Mouse (Mus musculus) stomach, embryonic 16.5 days (tissue): ENCODE measurements at regions not wholly inside any gene's neighbourhood (a gene's known extent, or its start where the extent isn't known, plus 50 kb on each side); places are given as distances from the start of the nearest gene placed in this dataset.
A peak's percentile ranks its signal among the peaks of the same experiment; 100 is the strongest.

Experiments
- ATAC-seq: fragments of 200-750 bp; cut with Nextera tagmentation; 2 replicates; pipeline ENCODE4 v1.8.0; 2017; ENCODE audit warnings: moderate number of reproducible peaks, moderate TSS enrichment; ENCODE audit not compliant: insufficient read depth, low FRiP score
- H3K27ac ChIP-seq: fragments of 300-500 bp; sonication (generic); 2 replicates; pipeline ENCODE4 v1.5.1; 2014; ENCODE audit warnings: low read length
- H3K27me3 ChIP-seq: fragments of 300-500 bp; sonication (generic); 2 replicates; pipeline ENCODE4 v1.6.1; 2014; ENCODE audit warnings: low read length, control low read depth, mixed read lengths; ENCODE audit not compliant: control insufficient read depth, insufficient read depth
- H3K36me3 ChIP-seq: fragments of 300-500 bp; sonication (generic); 2 replicates; pipeline ENCODE4 v1.6.1; 2014; ENCODE audit warnings: low read length; ENCODE audit not compliant: control insufficient read depth, insufficient read depth
- H3K4me1 ChIP-seq: fragments of 300-500 bp; sonication (generic); 2 replicates; pipeline ENCODE4 v1.6.1; 2014; ENCODE audit warnings: low read length, control low read depth, mixed read lengths; ENCODE audit not compliant: control insufficient read depth, insufficient read depth
- H3K4me2 ChIP-seq: fragments of 300-500 bp; sonication (generic); 2 replicates; pipeline ENCODE4 v1.6.1; 2014; ENCODE audit warnings: low read depth, low read length, mixed read lengths
- H3K4me3 ChIP-seq: fragments of 300-500 bp; sonication (generic); replicated peaks from 2 replicates; pipeline ENCODE4 v1.5.1; 2014; ENCODE audit warnings: mild to moderate bottlenecking, low read length
- H3K9ac ChIP-seq: fragments of 300-500 bp; sonication (generic); 2 replicates; pipeline ENCODE4 v1.6.1; 2014; ENCODE audit warnings: low read length
- H3K9me3 ChIP-seq: fragments of 300-500 bp; sonication (generic); replicated peaks from 2 replicates; pipeline ENCODE4 v1.6.1; 2016; ENCODE audit warnings: low read length, control low read depth; ENCODE audit not compliant: control insufficient read depth
- WGBS: fragments of 180-500 bp; shearing (Covaris S2); extraction: QIAGEN DNeasy Blood & Tissue Kit; methylation state at CpG from one replicate; pipeline ENCODE4 v1.1.7; 2014; 5-methylcytosine and 5-hydroxymethylcytosine counted together

DNA sequence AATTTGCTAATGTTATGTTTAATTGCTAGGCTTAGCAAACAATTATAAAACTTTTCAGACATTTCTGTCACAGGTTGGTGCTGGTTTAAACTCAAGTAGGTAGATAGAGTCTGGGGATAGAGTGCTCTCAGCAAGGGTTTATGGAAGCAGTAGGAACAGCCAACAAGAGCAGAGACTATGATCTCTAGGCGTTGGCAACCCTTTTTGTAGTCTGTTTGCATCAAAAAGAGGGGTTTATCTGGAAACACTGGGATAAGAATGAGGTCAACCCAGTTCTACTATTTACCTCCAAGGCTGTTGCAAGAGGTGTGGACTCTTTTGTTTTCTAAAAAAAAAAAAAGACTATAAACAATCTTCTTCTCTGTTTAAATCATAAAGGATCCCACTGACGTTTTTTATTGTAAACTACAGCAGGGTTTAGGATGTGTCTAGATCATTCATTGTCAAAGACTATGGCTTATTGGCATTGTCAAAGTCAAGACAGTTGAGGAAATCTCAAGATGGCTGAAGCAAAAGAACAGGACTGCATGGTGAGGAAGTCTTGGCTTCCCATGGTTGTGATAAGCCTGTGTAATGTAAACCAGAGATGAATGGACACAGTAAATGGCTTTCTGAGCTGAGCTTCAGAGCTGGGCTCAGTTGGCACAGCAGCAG, 62.3 kb upstream of the Ednrb start:
- ATAC-seq = no peak
- 47% methylated on average over 2 of the region's 2 CpGs for WGBS
- Histone ChIP-seq H3K4me1 (no peaks in the 10 kb centered on the region), H3K27me3 (no peaks in the 10 kb centered on the region), H3K9me3 (no peaks in the 10 kb centered on the region), H3K9ac (no peak overlapping the region), H3K27ac (no peak overlapping the region), H3K4me2 (no peak overlapping the region), H3K36me3 (no peaks in the 10 kb centered on the region), H3K4me3 (no peak overlapping the region)

DNA sequence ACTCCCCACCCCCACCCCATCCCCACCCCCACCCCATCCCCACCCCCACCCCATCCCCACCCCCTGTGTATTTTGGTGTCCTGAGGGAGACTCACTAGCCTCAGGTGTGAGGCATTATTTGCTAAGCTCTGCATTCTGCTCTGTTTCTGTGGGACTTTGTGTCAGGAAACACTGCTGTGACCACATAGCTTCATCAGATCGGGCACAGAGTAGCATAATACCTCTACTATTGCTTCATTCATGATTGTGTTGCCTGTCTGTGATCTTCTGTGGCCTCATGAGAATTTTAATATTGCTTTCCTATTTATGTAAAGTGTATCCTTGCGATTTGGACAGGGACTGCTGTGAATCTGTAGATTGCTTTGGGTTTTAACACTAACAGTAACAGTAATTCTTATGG, 56.6 kb upstream of the Ednrb start:
- no peak overlapping the region for H3K9ac ChIP-seq
- ATAC-seq = no peak
- 80% methylated on average over 2 of the region's 2 CpGs for WGBS
- H3K4me2 ChIP-seq = no peak overlapping the region
- H3K9me3 ChIP-seq = no peaks in the 10 kb centered on the region
- no peaks in the 10 kb centered on the region for H3K27me3 ChIP-seq
- H3K27ac ChIP-seq = no peak overlapping the region
- H3K4me3 ChIP-seq = no peak overlapping the region
- H3K4me1 ChIP-seq = peaks cover 8% of the 10 kb centered on the region; the same call in 1 of the 2 replicates
- H3K36me3 ChIP-seq = no peaks in the 10 kb centered on the region

DNA sequence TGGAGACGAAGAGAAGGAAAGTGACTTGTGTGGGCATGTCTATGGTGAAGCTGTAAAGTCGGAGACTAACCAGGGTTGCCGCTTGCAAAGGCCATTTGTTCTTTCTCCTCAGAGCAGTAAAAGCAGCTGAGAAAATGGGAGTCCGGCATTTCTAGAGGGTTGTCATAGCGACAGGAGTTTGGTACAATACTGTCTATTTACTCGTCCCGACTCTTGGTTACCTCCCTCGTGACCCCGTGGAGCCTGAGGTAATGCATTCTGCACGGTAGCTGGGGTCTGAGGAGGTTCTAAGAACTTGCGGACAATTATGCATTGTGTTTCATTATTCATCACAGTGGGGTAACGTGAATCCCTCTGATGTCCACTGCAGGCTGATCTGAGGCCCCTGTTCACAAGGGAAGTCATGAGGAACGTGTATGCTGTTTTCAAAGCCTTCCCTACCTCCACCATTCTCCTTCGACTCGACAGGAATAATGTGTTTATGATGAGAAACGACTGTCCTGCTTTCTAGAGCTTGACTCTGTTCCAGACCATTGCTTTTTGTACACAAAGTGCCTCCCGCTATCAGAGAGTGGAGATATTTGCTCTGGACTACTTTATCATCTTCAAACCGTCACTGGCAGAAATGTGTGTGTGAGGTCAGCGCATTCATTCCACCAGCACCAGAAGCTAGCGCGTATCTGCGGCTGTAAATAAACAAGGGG, 55.1 kb upstream of the Ednrb start:
- WGBS = 8% methylated on average over 22 of the region's 22 CpGs
- H3K9me3 ChIP-seq = no peaks in the 10 kb centered on the region
- no peaks in the 10 kb centered on the region for H3K27me3 ChIP-seq
- peak overlapping the region; percentile 44 for H3K4me2 ChIP-seq
- no peak overlapping the region for H3K27ac ChIP-seq
- peaks cover 8% of the 10 kb centered on the region; the same call in 1 of the 2 replicates for H3K4me1 ChIP-seq
- H3K9ac ChIP-seq = 0 out of 2 replicates have a peak overlapping the region, but pooled peaks have one; percentile 34
- peak overlapping the region; percentile 24 for H3K4me3 ChIP-seq
- H3K36me3 ChIP-seq = no peaks in the 10 kb centered on the region
- ATAC-seq = peak; percentile 42; the same call in 1 of the 2 replicates

DNA sequence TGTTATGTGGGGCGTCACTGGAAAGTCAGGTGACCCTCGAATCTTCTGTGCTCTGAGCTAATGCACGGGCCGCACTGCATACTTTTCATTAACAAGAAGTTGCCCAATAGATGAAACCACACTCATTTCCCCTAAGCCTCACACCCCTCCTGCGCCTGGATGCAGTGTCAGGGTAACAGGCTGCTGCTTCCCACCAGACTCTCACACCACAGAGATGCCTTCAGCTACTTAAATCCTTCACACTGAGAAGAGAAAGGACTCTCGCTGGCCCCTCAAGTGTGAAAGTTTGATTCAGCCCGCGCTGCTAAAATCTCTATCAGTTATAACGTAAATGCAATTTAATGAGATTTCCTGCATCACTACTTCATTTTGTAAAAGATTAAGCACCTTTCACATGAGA, 54.5 kb upstream of the Ednrb start:
- H3K27me3 ChIP-seq = no peaks in the 10 kb centered on the region
- peak overlapping the region; percentile 24 for H3K4me3 ChIP-seq
- ATAC-seq = no peak
- 0 out of 2 replicates have a peak overlapping the region, but pooled peaks have one; percentile 34 for H3K9ac ChIP-seq
- H3K27ac ChIP-seq = peak overlapping the region; percentile 38; the same call in 1 of the 2 replicates
- peak overlapping the region; percentile 44 for H3K4me2 ChIP-seq
- 40% methylated on average over 9 of the region's 9 CpGs for WGBS
- H3K36me3 ChIP-seq = no peaks in the 10 kb centered on the region
- H3K4me1 ChIP-seq = peaks cover 8% of the 10 kb centered on the region; the same call in 1 of the 2 replicates
- no peaks in the 10 kb centered on the region for H3K9me3 ChIP-seq

- H3K27ac ChIP-seq = no peak overlapping the region
- H3K36me3 ChIP-seq = no peaks in the 10 kb centered on the region
- no peak for ATAC-seq
- H3K4me1 ChIP-seq = peaks cover 8% of the 10 kb centered on the region; the same call in 1 of the 2 replicates
- WGBS = 85% methylated on average over 7 of the region's 7 CpGs
- no peaks in the 10 kb centered on the region for H3K9me3 ChIP-seq
- H3K4me3 ChIP-seq = no peak overlapping the region
- no peak overlapping the region for H3K4me2 ChIP-seq
- no peaks in the 10 kb centered on the region for H3K27me3 ChIP-seq
- H3K9ac ChIP-seq = no peak overlapping the region
Measured at GRCm38 (mm10) chr14:103895261-103895660, 51.1 kb upstream of the Ednrb start.
